Mouse (Mus musculus) ES-Bruce4 (cell line): ENCODE data around the gene Bcap31. TPM values are rescaled to one million over a fixed set of nuclear protein-coding genes. Genes with fewer than 3 reads are reported as not detected.

Experiments
- H3K27ac ChIP-seq: 2 replicates; pipeline ENCODE4 v1.5.1; 2012; ENCODE audit warnings: low read length, inconsistent platforms; ENCODE audit not compliant: insufficient read depth
- H3K27me3 ChIP-seq: 2 replicates; pipeline ENCODE4 v1.6.1; 2012; ENCODE audit warnings: mild to moderate bottlenecking, low read length, inconsistent platforms; ENCODE audit not compliant: control insufficient read depth, poor library complexity, insufficient read depth, severe bottlenecking
- H3K36me3 ChIP-seq: 2 replicates; pipeline ENCODE4 v1.6.1; 2012; ENCODE audit warnings: inconsistent platforms, mild to moderate bottlenecking, low read length, moderate library complexity; ENCODE audit not compliant: control insufficient read depth, poor library complexity, insufficient read depth, severe bottlenecking
- H3K4me1 ChIP-seq: one replicate; pipeline ENCODE4 v1.8.1; 2011; ENCODE audit warnings: low read length; ENCODE audit not compliant: control insufficient read depth, insufficient read depth
- H3K4me3 ChIP-seq: 2 replicates; pipeline ENCODE4 v1.5.1; 2011; ENCODE audit warnings: low read depth, mild to moderate bottlenecking, low read length
- H3K9ac ChIP-seq: 2 replicates; pipeline ENCODE4 v1.6.1; 2012; ENCODE audit warnings: low read depth, mild to moderate bottlenecking, inconsistent platforms; ENCODE audit not compliant: poor library complexity, severe bottlenecking
- H3K9me3 ChIP-seq: replicated peaks from 2 replicates; pipeline ENCODE4 v1.6.1; 2012; ENCODE audit warnings: mild to moderate bottlenecking, low read length, inconsistent platforms; ENCODE audit not compliant: control insufficient read depth, poor library complexity, insufficient read depth, severe bottlenecking
- CTCF ChIP-seq: IDR thresholded peaks from one replicate; pipeline ENCODE4 v1.8.1; 2011; ENCODE audit warnings: low read depth, low read length
- EP300 ChIP-seq: IDR thresholded peaks from 2 replicates; pipeline ENCODE4 v1.6.1; 2011; ENCODE audit warnings: low read depth, low read length; ENCODE audit not compliant: insufficient read depth
- POLR2A ChIP-seq: IDR thresholded peaks from one replicate; pipeline ENCODE4 v1.8.1; 2011; ENCODE audit warnings: low read length; ENCODE audit not compliant: insufficient read depth
- polyA plus RNA-seq: library from polyadenylated mRNA; stranded (reverse); fragments of >200 nt; gene quantifications from 2 replicates; pipeline ENCODE4 v1.2.4, GENCODE M21; 2011; ENCODE audit warnings: low read depth; ENCODE audit not compliant: missing spikeins, insufficient read depth, insufficient read length

The Bcap31 gene
- polyA plus RNA-seq, 1 experiment: 123 TPM

DNA sequence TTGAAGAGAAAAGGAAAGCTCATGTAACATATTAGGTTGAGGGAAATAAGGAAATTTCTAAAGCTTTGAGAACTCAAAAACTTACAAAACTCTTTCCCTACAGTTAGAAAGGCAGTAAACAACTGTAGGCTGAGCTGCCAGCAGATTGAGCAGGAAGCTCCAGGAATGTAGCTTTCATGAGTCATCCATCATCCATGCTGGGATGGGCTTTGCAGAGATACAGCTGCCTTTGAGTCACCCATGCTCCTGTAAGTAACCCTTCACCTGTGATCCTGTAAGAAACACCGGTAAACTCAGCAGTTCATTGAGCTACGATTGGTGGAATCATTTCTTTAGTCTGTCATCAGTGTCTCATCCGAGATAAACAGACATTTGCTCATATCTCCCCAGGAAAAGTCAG lies 65.1 kb downstream of the Bcap31 start:
- TF ChIP-seq EP300 (no peak), POLR2A (no peak), CTCF (no peak)
- Histone ChIP-seq H3K4me3 (no peak overlapping the region), H3K9me3 (no peaks in the 10 kb centered on the region), H3K27me3 (no peaks in the 10 kb centered on the region), H3K4me1 (no peaks in the 10 kb centered on the region), H3K9ac (no peak overlapping the region), H3K36me3 (no peaks in the 10 kb centered on the region), H3K27ac (no peak overlapping the region)

DNA sequence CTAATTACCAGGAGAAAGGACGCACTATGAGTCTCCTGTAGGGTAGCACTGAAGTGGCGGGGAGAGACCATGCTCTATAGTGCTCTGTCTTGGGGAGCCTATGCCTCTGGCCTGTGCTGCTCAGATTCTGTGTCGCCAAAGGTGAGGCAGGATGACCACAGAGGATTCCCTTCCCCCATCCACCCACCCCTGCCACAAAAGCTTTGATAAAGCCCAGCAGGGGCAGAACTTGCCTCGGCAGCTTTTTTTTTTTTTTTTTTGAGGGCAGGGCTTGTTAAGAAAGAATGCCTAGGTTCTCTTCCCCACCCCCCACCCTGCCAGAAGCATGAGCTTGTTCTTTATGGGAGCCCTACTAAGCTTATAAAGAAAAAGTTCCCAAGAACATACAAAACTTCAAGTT lies 70.9 kb downstream of the Bcap31 start:
- Histone ChIP-seq H3K36me3 (peaks cover 6% of the 10 kb centered on the region; the same call in 1 of the 2 replicates), H3K27me3 (no peaks in the 10 kb centered on the region), H3K9me3 (no peaks in the 10 kb centered on the region), H3K9ac (no peak overlapping the region), H3K4me3 (no peak overlapping the region), H3K4me1 (no peaks in the 10 kb centered on the region), H3K27ac (no peak overlapping the region)
- no peak for TF ChIP-seq CTCF
- no peak for TF ChIP-seq EP300
- TF ChIP-seq POLR2A: no peak

DNA sequence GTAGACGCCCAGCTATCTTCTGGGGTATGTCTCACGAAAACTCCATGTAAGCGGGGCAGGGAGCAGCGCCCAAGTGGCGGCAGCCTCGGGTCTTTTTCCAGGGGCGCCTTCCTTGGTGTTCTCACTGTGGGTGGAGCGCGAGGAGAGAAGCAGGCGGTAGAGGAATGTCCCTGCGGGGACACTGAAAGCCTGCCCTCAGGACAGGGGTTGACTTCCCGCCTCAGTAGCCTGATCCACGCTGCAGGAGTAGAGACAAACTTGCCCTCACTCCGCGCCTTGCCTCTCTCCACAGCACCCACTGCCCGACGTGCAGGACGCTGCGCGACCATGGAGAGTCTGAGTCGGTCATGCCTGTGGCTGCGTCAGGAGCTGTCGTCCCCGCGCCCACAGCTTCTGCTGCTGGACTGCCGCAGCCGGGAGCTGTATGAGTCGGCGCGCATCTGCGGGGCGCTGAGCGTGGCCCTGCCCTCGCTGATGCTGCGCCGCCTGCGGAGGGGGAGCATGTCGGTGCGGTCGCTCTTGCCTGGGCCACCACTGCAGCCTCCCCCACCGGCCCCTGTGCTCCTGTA lies 76.0 kb downstream of the Bcap31 start:
- no peaks in the 10 kb centered on the region for H3K4me1 ChIP-seq
- peaks cover 6% of the 10 kb centered on the region; the same call in 1 of the 2 replicates for H3K36me3 ChIP-seq
- H3K4me3 ChIP-seq: peak overlapping the region; percentile 97
- no peak for TF ChIP-seq EP300
- TF ChIP-seq POLR2A: no peak
- TF ChIP-seq CTCF: no peak
- no peak overlapping the region for H3K27ac ChIP-seq
- no peaks in the 10 kb centered on the region for H3K27me3 ChIP-seq
- peak overlapping the region; percentile 79 for H3K9ac ChIP-seq
- no peaks in the 10 kb centered on the region for H3K9me3 ChIP-seq

DNA sequence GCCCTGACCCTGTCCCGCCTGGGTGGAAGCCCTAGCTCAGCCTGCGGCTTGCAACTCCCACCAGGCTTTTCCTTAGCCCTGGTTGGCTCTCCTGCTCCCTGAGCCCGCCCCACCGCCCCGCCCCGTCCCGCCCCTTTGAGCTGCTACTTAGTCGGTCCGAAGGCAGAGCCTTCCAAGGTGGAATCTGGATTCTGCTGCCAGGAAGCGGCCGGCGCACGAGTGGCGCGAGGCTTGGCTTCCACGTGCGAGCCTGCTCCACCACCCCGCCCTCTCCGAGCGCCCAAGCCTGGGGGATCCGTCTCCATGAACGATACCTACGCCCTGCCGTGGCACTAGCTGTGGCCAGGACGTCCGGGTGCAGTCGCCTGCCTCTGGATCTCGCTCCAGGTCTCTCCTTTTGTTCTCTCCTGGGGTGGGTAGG lies 76.7 kb downstream of the Bcap31 start, which contains the start of gene Dusp9:
Dusp9 (plus strand) TSS at position 165 of the 421 bp plus-strand sequence.
- H3K36me3 ChIP-seq: peaks cover 6% of the 10 kb centered on the region; the same call in 1 of the 2 replicates
- H3K4me3 ChIP-seq: peak within 1 kb of the TSS; percentile 97
- no peak within 1 kb of the TSS for H3K27ac ChIP-seq
- peak within 1 kb of the TSS; percentile 79 for H3K9ac ChIP-seq
- H3K9me3 ChIP-seq: no peaks in the 10 kb centered on the region
- H3K4me1 ChIP-seq: no peaks in the 10 kb centered on the region
- TF ChIP-seq EP300 (no peak), POLR2A (no peak), CTCF (no peak)
- no peaks in the 10 kb centered on the region for H3K27me3 ChIP-seq

DNA sequence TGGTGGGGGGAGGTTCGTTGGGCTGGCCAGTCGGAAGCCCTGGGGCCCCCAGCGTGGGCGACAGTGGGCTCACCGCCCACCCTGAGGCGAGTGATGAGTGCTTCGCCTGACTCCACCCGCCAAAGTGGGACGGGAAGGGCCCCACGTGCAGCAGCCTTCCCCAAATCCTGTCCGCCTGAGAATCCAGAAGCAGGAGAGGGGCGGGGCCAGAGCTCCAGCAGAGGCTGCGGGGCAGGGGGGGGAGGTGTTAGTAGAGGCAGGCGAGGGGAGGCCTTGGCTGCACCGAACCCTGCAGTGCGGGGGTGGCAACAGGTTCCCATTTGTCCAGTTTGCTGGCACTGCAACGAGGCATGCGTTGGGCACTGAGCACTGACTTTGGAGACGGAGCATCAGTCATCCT lies 78.6 kb downstream of the Bcap31 start:
- Histone ChIP-seq H3K27me3 (no peaks in the 10 kb centered on the region), H3K36me3 (peaks cover 6% of the 10 kb centered on the region; the same call in 1 of the 2 replicates), H3K27ac (no peak overlapping the region), H3K4me3 (peak overlapping the region; percentile 21), H3K9me3 (no peaks in the 10 kb centered on the region), H3K9ac (no peak overlapping the region), H3K4me1 (no peaks in the 10 kb centered on the region)
- TF ChIP-seq EP300: no peak
- TF ChIP-seq CTCF: no peak
- no peak for TF ChIP-seq POLR2A

Other genes starting within 250 kb of the Bcap31 start
- gene Bgn, start 232.6 kb downstream of the Bcap31 start, polyA plus RNA-seq: 67.3 and 77.7 TPM in 2 replicates
- 0.31 TPM in 1 of 2 replicates, not detected in the other for gene Atp2b3, start 213.1 kb downstream of the Bcap31 start, polyA plus RNA-seq
- 214 and 216 TPM in 2 replicates for gene Dusp9, start 76.8 kb downstream of the Bcap31 start, polyA plus RNA-seq
- gene Pnck, start 56.1 kb downstream of the Bcap31 start, polyA plus RNA-seq: 3.9 and 5.1 TPM in 2 replicates
- 74.8 and 76.8 TPM in 2 replicates for gene Slc6a8, start 43.0 kb downstream of the Bcap31 start, polyA plus RNA-seq
- 8.0 and 10.3 TPM in 2 replicates for gene Abcd1, start 422 bp upstream of the Bcap31 start, polyA plus RNA-seq
- not detected in 2 replicates for gene Plxnb3, start 40.9 kb upstream of the Bcap31 start, polyA plus RNA-seq
- gene Srpk3, start 58.2 kb upstream of the Bcap31 start, polyA plus RNA-seq: not detected in 2 replicates
- gene Idh3g, start 70.7 kb upstream of the Bcap31 start, polyA plus RNA-seq: 147 and 151 TPM in 2 replicates
- gene Ssr4, start 70.9 kb upstream of the Bcap31 start, polyA plus RNA-seq: 108 and 132 TPM in 2 replicates
- gene Pdzd4, start 108.8 kb upstream of the Bcap31 start, polyA plus RNA-seq: 22.0 and 24.1 TPM in 2 replicates
- gene Avpr2, start 175.9 kb upstream of the Bcap31 start, polyA plus RNA-seq: not detected in 2 replicates
- gene L1cam, start 179.9 kb upstream of the Bcap31 start, polyA plus RNA-seq: 3.4 and 4.5 TPM in 2 replicates
- gene Arhgap4, start 205.7 kb upstream of the Bcap31 start, polyA plus RNA-seq: 3.5 and 4.7 TPM in 2 replicates
- 77.1 and 87.9 TPM in 2 replicates for gene Naa10, start 205.8 kb upstream of the Bcap31 start, polyA plus RNA-seq
- gene Renbp, start 214.7 kb upstream of the Bcap31 start, polyA plus RNA-seq: 79.7 and 84.6 TPM in 2 replicates